Mouse (Mus musculus) frontal cortex, adult 2 months (tissue): ENCODE data around the gene Kcna1. TPM values are rescaled to one million over a fixed set of nuclear protein-coding genes. Genes with fewer than 3 reads are reported as not detected.

Experiments
- DNase-seq, 2 experiments: peaks; one replicate each; pipeline ENCODE4 v3.0.0; 2022; ENCODE audit warnings: low spot score in 1 of 2; ENCODE audit errors: extremely low spot score in 1 of 2
- polyA plus RNA-seq: library from polyadenylated mRNA; depleted of rRNA; stranded (reverse); fragments of >200 nt; gene quantifications from 2 replicates; pipeline ENCODE4 v1.2.3, GENCODE M21; 2012; rRNA removed

Gene Kcna1
- polyA plus RNA-seq, 1 experiment = 19.7 TPM

GRCm38 (mm10) chr6:126599201-126599995 lies 46.8 kb downstream of the Kcna1 start:
- no peak for DNase-seq

GRCm38 (mm10) chr6:126597741-126598140 lies 48.4 kb downstream of the Kcna1 start:
- no peak for DNase-seq

GRCm38 (mm10) chr6:126595805-126596629 lies 50.2 kb downstream of the Kcna1 start:
- DNase-seq = peak in 1 of 2 experiments; percentile 46

DNA sequence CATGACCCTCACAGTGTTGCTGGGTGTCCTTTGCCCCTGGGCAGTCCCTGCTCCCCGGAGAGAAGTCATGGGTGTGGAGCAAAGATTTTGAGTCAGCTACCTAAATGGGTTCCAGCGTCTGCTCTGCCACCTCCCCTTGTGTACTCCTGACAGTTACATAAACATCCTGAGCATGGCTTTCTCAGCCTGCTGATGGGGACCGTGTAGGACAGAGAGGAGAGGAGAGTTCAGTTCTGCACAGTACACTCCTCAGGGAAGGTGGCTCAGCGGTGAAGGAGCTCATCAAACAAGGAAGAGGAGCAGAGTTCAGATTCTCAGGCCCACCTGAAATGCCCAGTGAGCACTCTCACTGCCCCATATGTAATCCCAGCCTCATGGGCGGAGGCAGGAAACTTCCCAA lies 51.1 kb downstream of the Kcna1 start:
- no peak for DNase-seq

DNA sequence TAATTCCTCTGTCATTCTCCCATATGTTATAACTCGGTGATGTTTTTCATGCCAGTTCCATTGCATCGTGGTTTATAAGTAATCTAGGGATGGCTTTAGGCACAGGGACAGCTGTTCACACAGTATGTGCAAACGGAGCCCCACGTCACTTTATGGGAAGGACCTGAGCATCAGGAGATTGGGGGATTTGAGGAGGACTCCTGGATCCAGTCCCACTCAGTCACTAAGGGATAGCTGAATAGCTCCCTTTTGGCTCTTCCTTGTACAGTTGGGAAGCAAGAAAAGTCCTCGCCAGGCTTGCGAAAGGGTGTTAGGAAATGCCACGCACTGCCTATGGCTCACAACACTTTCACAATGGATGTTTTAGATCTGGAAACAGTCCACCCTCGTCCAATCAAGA lies 51.8 kb downstream of the Kcna1 start:
- no peak for DNase-seq

- no peak for DNase-seq
These were observed 52.8 kb downstream of the Kcna1 start for GRCm38 (mm10) chr6:126593336-126593735.

Other genes with a start within 250 kb of the Kcna1 start
- 5.4 and 6.3 TPM in 2 replicates for gene Kcna5, start 111.0 kb downstream of the Kcna1 start, polyA plus RNA-seq
- gene Kcna6, start 94.3 kb upstream of the Kcna1 start, polyA plus RNA-seq = 35.8 and 39.3 TPM in 2 replicates
- gene Ndufa9, start 202.8 kb upstream of the Kcna1 start, polyA plus RNA-seq = 134 and 138 TPM in 2 replicates
- 0.14 and 0.32 TPM in 2 replicates for gene Akap3, start 206.7 kb upstream of the Kcna1 start, polyA plus RNA-seq